Mouse (Mus musculus): ENCODE data around the gene Lin52.

Lin52 gene

GRCm38 (mm10) chr12:84539537-84539936, 88.3 kb downstream of the Lin52 start:
- peak; percentile 24 for DNase-seq (ENCODE audit: low read depth, low spot score)

DNA sequence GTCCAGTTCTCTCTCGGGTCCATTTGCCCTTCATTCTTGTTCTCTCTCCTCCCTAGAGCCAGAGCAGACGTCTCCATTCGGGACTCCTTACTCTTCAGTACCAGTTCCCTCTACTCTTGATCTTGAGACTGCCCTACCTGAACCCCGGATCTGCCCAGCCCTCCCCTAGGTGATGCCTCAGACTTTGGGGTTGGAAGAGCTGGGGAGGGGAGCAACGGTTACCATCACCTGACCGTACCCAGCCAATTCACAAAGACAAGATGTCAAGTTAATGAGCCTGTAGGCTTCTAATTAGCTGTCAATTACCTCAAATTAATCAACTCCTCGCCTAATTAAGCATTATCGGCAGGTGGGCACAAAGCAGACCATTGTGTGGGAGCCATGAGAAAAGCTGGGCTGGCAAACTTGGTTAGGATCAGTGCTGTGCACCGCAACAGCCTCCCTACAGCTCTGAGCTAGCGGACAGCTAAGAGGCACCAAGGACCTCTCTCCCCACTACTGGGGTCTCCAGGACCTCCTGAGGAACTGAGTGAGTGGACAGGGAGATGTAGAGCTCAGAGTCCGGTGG, 90.3 kb downstream of the Lin52 start:
- DNase-seq (ENCODE audit: low read depth, low spot score): no peak

DNA sequence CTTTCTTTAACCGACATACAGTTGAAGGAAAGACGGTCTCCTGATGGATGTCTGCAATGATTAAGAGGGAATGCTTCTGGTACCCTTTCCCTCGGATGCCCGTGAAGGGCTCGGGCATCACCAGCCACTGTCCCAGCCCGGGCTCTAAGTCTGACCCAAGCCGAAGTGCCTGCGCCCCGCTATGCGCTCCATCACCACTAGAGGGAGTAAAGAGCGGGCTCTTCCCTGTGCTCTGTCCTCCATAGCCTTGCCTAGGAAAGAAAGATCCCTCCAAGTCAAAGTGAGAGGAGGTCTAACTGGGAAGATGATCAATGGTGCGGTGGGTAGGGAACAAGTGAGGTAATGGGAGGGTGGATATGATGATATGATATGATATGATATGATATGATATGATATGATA, 94.8 kb downstream of the Lin52 start:
- DNase-seq (ENCODE audit: low read depth, low spot score): peak; percentile 48

DNA sequence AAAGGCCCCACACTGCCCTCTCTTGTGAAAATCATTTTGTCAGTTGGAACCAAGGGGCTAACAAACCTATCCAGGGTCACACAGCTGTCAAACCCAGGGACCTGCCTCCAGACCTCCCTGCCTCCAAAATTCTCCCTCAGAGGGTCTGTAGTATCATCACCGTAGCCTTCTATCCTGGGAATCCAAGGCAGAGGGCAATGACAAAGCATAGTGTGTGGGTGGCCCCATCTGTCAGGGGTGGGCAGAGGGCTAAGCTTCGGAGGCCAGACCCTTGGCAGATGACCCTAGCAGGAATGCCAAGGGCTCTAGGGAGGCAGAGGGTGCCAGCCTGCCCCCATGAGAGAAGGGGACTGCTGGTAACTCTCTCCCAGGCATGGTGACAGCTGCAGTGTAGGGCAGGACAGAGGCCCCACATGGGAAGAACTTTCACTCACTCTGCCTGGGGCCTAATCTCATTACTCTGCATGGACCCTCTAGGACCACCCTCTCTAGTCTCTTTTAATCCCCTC, 95.4 kb downstream of the Lin52 start:
- no peak for DNase-seq (ENCODE audit: low read depth, low spot score)

- DNase-seq (ENCODE audit: low read depth, low spot score): no peak
These were observed 97.0 kb downstream of the Lin52 start for GRCm38 (mm10) chr12:84548251-84548650.

GRCm38 (mm10) chr12:84555218-84555617, 104.0 kb downstream of the Lin52 start:
- DNase-seq (ENCODE audit: low read depth, low spot score): no peak

DNA sequence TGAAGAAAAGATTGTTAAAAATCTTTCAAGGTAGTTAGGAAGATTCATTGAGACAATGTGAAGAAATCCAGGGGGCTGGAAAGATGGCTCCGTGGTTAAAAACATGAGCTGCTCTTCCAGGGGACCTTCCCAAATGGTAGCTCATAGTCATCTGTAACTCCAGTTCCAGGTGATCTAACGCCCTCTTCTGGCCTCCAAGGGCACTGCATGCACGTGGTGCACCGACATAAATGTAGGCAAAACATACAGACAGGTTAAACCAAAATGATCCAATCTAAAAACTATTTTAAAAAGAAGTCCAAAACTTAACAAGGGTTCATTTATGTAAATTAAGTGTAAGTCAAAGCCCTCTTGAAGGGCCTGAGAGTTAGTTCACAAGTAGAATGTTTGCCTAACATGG, 111.3 kb downstream of the Lin52 start:
- no peak for DNase-seq (ENCODE audit: low read depth, low spot score)

DNA sequence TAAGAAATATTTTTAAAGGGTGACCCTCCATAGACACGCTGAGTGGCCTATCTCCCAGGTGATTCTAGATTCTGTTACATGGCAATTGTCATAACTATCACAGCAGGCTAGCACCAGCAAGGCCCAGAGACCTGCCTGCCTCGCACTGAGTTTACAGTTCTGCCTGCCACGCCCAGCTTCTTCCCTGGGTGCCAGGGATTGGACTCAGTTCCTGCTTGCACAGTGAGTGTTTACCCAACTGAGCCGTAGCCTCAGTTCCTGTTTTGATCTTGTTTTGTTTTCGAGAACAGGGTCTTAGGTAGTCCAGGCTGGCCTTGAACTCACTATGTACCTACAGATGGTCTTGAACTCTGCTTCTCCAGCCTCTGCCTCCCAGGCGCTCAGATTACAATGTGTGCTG, 116.4 kb downstream of the Lin52 start:
- DNase-seq (ENCODE audit: low read depth, low spot score): no peak

- DNase-seq (ENCODE audit: low read depth, low spot score): no peak
These were observed 118.2 kb downstream of the Lin52 start, which contains the start of gene Vsx2 for GRCm38 (mm10) chr12:84569336-84569970. Vsx2 (plus strand) TSS chr12:84569762.

GRCm38 (mm10) chr12:84569976-84570693, 118.9 kb downstream of the Lin52 start:
- DNase-seq (ENCODE audit: low read depth, low spot score): no peak

DNA sequence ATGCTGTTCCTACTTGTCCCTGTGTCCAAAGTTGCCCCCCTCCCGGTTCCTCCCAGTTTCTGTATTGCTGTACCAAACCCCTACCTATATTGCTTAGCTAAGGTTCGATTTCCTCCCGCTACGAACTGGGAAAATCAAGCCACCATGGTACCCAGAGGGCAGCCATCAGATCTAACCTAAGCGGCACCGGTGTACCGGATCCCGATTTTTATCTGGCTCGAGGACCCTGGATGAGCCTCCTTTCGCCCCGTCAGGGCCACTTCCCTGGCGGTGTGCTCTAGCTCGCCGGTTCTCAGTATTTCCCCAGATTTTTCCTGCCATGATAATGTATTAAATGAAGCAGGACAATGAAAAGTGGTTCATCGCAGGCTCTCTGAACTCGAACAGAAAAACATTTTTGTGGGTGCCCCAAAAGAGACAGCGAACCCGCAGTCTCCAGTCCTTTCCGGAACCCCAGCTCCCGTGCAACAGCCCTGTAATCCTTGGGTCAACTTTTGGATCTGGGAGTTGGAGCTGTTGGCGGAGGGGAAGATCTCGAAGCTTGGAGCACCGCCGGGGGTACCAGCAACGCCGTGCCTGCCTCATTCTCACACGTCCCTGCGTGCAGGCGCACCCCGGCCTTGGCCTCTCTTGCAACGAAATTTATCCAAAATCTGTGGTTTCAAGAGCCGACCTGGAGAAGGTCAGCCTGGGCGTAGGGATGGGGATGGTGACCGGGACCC, 119.6 kb downstream of the Lin52 start:
- no peak for DNase-seq (ENCODE audit: low read depth, low spot score)

DNA sequence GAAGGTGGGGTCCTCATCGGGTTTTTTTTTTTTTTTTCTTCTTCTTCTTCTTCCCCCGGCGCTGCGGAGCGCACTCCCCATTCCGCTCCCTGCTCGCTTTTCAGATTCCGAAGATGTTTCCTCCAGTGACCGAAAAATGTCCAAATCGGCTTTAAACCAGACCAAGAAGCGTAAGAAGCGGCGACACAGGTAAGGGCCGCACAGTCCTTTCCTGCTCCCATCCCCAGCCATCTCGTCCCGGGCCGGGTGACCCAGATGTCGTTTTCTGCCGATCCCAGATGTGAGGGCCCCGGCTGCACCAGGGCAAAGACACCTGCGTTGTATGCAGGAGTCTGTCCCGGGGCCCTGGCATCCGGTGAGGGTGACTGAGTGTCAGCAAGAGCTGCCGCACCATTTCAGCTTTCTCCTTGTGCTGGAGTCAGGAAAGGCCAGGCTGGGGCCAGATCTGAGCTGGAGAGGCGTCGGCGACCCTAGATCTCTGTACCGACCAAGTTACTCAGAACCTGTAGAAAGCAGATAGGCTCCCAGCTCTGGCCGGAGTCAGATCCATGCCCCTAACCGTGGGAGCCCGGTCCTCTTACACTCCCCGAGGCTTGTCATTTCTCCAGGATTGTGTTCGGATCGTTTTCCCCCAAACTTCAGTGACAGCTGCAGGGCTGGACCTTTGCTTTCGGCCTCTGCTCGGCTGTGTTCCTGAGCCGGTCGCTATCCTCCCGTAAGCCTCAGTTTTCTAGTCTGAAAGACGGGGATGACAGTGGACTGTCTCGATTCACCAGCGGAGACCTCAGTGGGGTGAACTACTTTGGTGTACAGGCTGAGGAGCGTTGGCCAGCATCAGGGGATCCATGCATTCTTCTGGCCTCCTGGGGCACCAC, 120.5 kb downstream of the Lin52 start:
- peak; percentile 17 for DNase-seq (ENCODE audit: low read depth, low spot score)

- no peak for DNase-seq (ENCODE audit: low read depth, low spot score)
These were observed 121.1 kb downstream of the Lin52 start for GRCm38 (mm10) chr12:84572341-84572720.

DNA sequence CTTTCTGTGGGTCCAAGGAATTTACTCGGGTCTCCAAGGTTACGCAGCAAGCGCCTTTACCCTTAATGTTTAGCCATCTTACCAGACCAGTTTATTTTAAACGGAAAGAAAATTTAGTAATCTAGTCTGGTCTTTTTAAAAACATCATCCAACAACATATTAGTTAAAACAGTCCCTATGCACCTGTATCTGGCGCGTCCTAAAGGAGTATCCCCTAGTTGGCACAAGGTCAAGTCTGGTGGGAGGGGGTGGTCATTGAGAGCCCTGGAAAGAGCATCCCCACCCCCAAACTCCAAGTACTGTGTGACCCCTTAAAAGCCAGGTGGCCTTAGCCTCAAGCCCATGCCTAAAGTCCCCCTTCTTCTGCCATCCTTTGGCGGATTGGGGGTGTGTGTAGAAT, 121.9 kb downstream of the Lin52 start:
- DNase-seq (ENCODE audit: low read depth, low spot score): no peak

DNA sequence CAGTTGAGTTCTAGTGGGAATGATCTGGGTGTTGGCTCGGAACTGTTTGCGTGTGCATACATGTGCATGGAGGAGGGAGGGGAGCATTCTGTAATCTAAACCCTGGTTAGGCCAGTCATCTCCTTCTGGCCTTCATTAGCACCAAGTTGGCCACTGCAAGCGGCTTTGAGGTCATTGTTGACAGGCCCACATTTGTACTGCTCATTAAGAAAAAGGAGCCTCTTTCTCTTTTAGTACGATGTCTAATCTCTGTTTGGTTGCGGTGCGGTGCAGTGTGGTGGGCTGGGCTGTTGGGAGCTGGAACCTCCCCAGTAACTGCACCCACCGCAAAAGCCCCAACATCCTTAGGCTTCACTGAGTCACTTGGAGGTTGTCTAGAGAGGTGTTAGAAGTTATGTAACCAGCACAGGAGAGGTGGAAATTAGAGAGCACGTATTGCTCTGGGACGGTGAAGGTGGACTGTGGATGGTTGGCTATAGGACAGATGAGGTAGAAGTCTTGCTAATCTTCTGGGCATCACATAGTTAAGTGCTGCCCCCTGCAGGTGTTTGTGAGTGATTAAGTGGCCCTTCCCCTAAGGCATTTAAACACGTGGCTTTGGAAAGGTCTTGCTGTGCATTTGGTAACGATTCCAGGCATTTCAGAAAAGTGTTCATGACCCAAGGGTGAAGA, 126.7 kb downstream of the Lin52 start:
- DNase-seq (ENCODE audit: low read depth, low spot score): no peak

DNA sequence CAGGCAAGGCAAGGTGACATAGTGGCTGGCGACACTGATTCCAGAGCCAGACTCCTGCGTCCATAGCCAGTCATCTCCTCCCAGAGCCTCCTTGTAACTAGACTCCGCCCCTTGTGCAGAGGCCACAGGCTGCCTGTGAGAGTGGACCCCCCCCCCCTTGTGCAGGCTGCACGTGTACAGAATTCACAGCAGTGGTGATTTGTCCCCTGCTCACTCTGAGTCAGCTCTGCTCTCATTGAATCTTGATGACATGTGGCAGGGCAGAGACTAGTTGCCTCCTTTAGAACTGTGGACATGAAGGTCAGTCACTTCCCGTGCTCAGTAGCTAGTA, 127.2 kb downstream of the Lin52 start:
- DNase-seq (ENCODE audit: low read depth, low spot score): no peak

GRCm38 (mm10) chr12:84581285-84581684, 130.1 kb downstream of the Lin52 start:
- DNase-seq (ENCODE audit: low read depth, low spot score): no peak

DNA sequence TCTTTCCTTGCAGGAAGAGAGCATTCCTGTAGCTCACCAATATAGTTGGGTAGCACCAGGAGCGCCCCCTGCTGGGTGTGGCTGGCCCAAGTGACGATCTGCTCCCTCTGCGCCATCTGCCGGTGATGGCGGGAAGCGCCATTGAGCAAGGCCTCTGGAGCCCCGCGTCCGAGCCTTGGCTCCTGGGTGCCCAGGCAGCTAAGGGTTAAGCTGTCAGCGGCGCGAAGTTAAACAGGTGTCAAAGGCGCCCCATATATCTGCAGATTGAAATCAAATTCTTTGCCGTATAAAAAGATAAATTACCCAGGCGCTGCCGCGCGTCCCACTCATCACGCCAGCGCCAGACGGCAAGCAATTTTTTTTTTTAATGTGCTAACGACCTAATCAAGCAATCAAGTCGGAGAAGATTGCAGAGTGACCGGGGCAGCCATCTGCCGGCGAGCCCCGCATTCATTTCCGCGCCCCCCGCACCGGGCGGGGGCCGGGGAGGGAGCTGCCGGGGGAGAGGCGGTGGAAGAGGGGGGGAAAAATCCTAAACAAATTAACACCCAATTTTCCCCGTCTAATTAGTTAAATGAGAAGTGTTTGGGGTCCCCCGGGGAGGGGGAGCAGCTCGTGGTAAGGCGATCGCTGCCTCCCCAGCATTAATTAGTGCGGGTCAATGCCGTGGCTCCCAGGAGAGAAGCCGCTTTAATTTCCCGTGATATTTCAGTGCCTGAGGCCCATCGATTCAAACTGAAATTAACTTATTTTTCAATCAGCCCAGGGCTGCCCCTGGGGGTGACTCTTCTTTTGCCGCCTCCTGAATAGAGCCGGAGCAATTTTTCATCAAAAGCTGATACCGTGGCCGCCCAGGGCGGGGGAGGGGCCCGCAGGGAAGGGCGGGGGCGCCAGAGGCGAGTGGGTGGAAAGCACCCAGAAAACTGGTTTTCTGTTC, 138.9 kb downstream of the Lin52 start:
- DNase-seq (ENCODE audit: low read depth, low spot score): peak; percentile 83

Measured in CD4-positive helper T cell, adult 2 months (primary cell).